Mouse (Mus musculus): Measurements from ENCODE around the gene Xrra1. TPM values are rescaled to one million over a fixed set of nuclear protein-coding genes. Genes with fewer than 3 reads are reported as not detected.
"Not testable (repeated sequence)": the region's sequence is repeated elsewhere in the genome, so short reads cannot be mapped to it uniquely, and the experiment has no call there.

The Xrra1 gene
- polyA plus RNA-seq, 3 experiments from 2014 or later = not detected

DNA sequence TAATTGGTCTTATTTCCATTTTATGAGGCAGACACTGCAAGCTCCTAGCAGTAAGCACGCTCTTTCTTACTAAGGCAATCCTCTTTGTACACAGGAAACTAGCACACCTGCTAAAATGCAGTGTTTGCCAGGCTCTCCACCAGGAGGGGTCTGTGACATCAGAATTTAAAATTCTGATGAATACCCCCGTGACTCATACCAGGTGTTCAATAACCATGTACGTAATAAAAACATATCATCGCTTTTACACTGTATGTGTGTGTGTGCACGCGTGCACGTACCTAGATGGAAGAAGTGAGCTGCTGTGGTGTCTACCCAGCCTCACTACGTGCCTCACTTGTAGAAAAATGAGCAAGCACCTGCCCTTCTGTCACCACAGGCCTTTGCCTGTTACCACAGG lies 95.3 kb downstream of the Xrra1 start:
- no peak for ATAC-seq

DNA sequence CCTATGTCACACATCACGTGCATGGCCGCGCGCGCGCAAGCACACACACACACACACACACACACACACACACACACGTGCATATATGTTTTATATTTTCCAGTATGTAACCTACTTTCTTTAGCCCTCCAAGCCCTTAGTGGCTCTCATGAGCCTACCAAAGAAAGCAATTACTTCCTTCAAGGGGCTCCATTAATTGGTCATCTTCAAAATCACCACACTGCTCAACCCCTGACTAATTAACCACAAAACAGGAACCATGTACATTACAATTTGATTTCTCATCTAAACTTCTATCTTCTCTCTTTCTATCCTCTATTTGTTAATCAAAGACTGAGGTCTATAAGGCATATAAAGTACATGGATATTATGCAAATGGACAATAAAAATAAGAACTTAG lies 97.2 kb downstream of the Xrra1 start:
- ATAC-seq = no peak

DNA sequence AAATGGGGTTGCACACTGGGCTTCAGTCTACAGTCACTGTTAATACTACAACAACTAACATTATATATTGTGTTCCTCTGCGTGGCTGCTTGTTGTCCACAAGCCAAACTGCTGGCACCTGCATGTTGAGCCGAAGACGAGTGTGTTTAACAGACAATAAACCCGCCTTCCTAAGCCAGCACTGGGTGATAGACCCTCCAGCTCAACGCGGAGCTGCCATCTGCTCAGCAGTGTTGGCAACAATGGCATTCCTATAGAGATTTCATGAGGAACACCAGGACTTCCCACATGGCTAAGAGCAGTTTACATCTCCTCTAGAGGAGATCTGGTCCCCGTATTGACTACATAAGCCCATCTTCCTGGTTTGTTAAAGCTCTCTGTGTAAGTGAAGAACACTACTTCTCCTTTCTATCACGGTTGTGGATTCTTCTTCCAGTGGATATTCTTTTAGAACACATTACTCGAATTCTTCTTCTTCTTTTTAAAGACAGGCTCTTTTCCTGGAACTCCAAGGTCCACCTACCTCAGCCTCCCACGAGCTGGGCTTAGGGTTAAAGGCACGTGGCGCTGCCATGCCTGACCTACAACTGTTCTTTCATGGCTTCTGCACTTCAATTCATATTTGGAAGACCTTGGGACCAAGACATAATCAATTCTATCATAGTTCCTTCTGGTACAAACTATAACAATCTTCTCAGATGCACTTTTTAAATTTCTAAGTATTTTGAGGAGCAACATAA lies 98.5 kb downstream of the Xrra1 start:
- ATAC-seq = no peak

DNA sequence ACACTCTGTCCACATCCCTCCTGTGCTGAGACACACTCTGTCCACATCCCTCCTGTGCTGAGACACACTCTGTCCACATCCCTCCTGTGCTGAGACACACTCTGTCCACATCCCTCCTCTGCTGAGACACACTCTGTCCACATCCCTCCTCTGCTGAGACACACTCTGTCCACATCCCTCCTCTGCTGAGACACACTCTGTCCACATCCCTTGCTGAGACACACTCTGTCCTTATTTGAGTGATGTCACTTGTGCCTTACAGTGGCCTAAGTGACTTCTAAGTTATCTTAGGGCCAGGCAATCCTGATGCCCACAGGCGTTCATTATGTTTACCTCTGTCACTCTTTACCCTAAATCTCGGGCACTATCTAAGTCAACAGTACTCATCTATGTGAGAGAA lies 101.7 kb downstream of the Xrra1 start:
- ATAC-seq = not testable (repeated sequence)

DNA sequence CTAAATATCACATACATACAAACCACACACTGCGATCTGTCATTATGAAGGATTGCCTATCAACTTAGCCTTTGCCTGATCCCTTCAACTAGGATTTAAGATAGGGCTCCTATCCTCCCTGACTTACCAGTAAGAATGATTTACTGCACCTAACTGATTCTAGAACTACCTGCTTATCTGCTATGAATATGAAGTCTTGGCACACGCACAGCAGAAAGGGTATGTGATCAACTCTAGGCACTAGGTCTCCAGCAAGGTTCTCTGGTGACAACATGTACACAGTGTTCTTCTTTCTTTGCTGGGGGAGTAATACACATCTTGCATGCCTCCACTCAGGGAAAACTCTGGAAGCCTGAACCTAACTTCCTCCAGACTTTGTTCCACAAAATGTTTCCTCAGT lies 102.6 kb downstream of the Xrra1 start:
- ATAC-seq = no peak

DNA sequence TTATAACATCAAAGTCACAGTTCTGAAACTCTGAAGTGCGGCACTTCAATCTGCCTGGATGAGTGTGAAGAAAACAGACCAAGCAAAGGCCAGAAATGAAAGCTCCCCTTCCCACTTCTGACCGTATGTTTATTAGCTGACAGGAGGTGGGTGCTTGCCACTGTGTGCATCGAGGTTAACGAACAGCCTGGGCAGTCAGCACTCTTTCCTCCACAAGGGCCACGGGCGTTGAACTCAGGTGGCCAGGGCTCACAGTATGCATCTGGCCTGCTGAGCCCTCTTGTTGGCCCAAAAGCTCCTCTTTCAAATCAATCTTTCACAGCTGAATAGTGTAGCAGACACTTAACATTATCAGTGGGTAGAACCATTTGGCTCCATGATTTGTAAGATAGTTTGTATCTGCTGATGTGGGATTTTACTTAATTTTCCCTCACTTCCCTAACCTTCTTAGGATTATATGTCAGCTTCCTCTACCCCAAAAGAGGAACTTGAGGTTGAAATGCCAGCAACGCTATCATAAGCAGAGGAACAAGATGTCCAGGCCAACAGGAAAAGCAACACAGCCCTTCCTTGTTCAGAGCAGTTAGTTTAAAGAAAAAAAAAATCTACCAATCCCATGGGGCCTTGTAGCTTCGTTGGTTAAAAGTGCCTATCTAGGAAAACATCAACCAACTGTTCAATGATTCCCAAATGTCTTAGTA lies 103.8 kb downstream of the Xrra1 start:
- no peak for ATAC-seq

DNA sequence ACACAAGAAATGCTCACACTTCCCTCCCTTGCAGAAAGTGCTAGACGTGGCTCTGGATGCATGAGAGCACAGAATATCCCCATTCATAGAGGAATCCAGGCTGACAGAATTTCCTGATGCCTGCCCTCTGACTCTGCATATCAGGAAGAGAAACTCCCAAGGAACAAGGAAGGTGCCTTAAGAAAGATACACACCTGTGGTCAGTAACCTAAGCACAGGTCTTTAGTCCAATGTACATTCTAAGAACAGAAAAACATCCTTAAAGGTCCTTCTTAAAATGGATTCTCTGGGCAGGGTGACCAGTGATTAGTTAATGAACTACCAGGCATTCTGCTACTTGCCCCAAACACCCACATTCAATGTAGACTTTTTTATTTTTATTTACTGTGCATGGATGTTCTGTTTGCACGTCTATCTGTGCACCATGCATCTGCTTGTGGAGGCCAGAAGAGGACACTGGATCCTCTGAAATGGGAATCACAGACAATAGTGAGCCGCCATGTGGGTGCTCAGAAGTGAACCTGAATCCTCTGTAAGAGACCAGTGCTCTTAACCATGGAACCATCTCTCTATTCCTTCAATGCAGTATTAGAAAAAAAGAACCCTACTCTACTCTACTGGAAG lies 104.4 kb downstream of the Xrra1 start:
- no peak for ATAC-seq

DNA sequence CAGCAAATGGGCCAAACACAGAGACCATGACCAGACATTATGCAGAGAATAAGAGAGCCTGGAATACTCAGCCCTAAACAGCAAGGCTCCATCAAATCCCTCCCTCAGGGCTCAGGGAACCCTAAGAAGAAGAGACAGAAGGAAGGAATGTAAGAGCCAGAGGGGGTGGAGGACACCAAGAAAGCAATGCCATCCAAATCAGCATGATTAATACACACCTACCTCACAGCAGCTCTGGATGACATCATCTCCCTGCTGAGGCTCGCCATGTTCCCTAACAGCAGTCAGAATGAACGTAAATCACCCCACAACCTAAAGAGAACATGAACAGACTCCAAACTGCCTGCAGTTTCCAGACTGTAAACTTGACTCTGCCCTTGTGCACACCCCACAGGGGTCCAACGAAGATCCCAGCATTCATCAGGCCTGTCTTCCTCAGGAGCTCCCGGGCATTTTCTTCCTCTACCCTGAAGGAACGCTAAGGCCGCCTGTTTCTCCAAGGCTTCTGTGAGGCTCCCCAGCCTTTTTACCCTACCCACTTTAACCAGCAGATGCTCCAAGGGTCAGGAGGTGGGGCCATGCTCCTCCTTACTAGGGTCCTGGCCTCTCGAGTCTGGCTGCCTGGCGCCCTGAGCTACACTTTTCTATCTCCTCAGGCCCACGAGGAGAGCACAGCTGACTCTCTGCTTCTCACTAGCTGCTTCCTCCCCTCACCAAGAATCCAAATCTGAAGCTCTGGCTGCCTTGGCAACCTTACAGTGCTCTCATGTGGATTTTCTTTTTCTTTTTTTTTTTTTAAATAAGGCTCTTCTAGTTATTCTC lies 106.3 kb downstream of the Xrra1 start:
- no peak for ATAC-seq

DNA sequence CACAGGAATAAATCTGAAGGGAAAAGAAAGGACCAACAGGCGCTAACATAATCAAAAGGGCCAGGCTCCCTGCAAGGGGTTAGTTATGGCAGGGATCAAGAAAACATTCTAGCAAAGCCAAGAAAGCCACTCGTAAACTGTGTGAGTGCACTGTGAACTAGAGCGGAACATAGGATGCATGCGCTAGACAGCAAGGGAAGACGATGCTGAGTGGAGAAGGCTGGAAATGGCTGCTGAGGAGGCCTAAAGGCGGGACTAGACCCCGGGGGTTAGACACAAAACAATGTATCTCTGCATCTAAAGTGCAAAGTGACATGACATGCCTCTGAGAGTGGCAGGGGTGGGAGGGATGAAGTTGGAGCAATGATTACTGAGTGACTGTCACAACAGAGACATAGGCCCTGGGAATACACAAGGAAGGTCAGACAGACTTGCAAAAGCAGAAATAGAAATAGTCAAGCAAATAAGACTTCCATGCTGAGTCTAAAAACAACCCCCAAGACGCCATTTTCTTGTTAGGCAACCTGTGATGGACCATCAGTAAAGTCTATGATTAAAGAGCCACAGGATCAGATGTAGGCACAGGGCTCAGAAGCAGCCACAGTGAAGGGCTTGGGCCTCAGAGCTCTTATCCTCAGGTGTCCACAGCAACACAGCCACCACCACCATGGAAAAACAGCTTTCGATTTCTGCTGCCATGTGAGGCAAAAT lies 107.2 kb downstream of the Xrra1 start:
- no peak for ATAC-seq

Other genes starting within 250 kb of the Xrra1 start
- gene Tpbgl, start 232.0 kb upstream of the Xrra1 start, polyA plus RNA-seq (2017; shearing (Covaris generic)) = under 1 TPM in 1 of 3 experiments, not detected in 2; 0.72 TPM
- gene Slco2b1, start 147.8 kb upstream of the Xrra1 start, polyA plus RNA-seq (2017; shearing (Covaris generic)) = not detected
- not detected for gene Olfr520, start 128.8 kb upstream of the Xrra1 start, polyA plus RNA-seq (2017; shearing (Covaris generic))
- gene Olfr521, start 95.6 kb upstream of the Xrra1 start, polyA plus RNA-seq (2017; shearing (Covaris generic)) = not detected
- gene Neu3, start 30.7 kb upstream of the Xrra1 start, polyA plus RNA-seq (2017; shearing (Covaris generic)) = 10 to 100 TPM; 27.1 to 30.3 (median 28.6) TPM
- 100 to 1,000 TPM; 456 to 534 (median 479) TPM for gene Spcs2, start 4.3 kb downstream of the Xrra1 start, polyA plus RNA-seq (2017; shearing (Covaris generic))
- gene Rnf169, start 121.3 kb downstream of the Xrra1 start, polyA plus RNA-seq (2017; shearing (Covaris generic)) = 10 to 100 TPM in 1 of 3 experiments, 1 to 10 TPM in 2; 5.3 to 10.6 (median 8.4) TPM
- not detected for gene Chrdl2, start 147.1 kb downstream of the Xrra1 start, polyA plus RNA-seq (2017; shearing (Covaris generic))

All from inflammation-experienced regulatory T-cells, adult 6 months (primary cell).